Comparison of ENCODE assay signal across 8 mouse cellular contexts in the genomic region with DNA sequence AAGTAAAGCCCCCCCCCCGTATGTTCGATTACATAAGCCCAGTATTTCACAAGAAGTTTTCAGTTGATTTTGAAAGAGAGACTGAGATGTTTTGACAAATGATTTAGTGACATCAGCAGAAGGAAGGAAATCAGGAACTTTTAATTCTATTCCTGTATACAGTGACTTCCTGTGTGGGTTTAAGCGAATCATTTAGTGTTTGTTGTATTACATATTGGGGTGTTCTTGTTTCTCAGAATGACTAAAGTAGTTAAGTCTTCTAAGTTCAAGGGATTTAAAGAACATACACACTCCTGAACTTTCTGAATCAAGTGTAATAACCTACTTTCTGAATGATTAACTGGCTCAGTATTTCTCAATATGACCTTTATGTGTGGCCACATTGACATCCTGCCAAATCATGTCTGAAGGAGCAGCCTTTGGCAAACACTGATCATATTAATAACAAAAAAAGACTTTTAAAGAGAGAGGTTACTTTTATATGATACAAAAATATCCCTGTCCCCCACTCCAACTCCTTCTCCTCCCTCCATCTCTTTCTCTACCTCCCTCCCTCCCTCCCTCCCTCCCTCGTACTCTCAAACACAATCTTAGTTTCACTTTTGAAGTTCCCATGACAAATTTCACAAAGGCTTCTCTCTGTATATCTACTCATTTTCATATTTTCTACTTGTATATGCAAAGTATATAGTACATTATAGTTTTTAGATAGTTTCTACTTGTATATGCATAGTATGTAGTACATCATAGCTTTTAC.
DNase-seq lines count a peak whose midpoint lies in the region; ATAC-seq and TF ChIP-seq lines count a peak whose summit lies in the region.
"Had no signal": no experiment of that assay in that cellular context is flagged by ENCODE, and none has a peak within 500 bp of the region (broad histone marks: within the 10 kb centered on the region; RNA-seq: fewer than 3 reads in every experiment).

No protein-coding gene starts in this region.

- DNase-seq in thymus, postnatal 0 days (ENCODE audit: low spot score), result peak; percentile 16
- DNase-seq in thymus, postnatal 10 days (ENCODE audit: low spot score in 2 of 2), result no peak
- peak; percentile 78 for DNase-seq in lung, postnatal 0 days (ENCODE audit: low spot score)
- DNase-seq in forebrain, embryonic 14.5 days (ENCODE audit: low spot score), result no peak
- DNase-seq in cerebellum, adult 2 months, result no peak
- no peak for DNase-seq in thymus, adult 2 months

- no peaks in the 10 kb centered on the region for H3K36me3 ChIP-seq in lung, postnatal 0 days (ENCODE audit: insufficient read depth, low read length)
- H3K36me3 ChIP-seq in forebrain, embryonic 14.5 days (ENCODE audit: control insufficient read depth, insufficient read depth, low read length), result no peaks in the 10 kb centered on the region
- no peaks in the 10 kb centered on the region for H3K36me3 ChIP-seq in thymus, adult 2 months (ENCODE audit: control insufficient read depth, insufficient read depth, low read length)
- H3K36me3 ChIP-seq: hindbrain, embryonic 10.5 days had no signal

- H3K4me1 ChIP-seq in lung, postnatal 0 days (ENCODE audit: insufficient read depth, low read depth, low read length), result peaks cover 4% of the 10 kb centered on the region; the same call in 1 of the 2 replicates
- no peaks in the 10 kb centered on the region for H3K4me1 ChIP-seq in forebrain, embryonic 14.5 days (ENCODE audit: control insufficient read depth, insufficient read depth, low read length)
- no peaks in the 10 kb centered on the region for H3K4me1 ChIP-seq in cerebellum, adult 2 months (ENCODE audit: control insufficient read depth, insufficient read depth, low read length)
- peaks cover 2% of the 10 kb centered on the region for H3K4me1 ChIP-seq in thymus, adult 2 months (replicated peaks; ENCODE audit: control insufficient read depth, insufficient read depth, low read length)
- H3K4me1 ChIP-seq: hindbrain, embryonic 10.5 days had no signal

- H3K27me3 ChIP-seq in lung, postnatal 0 days (replicated peaks; ENCODE audit: insufficient read depth, low read length), result no peaks in the 10 kb centered on the region
- no peaks in the 10 kb centered on the region for H3K27me3 ChIP-seq in forebrain, embryonic 14.5 days (replicated peaks; ENCODE audit: control insufficient read depth, insufficient read depth, low read length)
- no peaks in the 10 kb centered on the region for H3K27me3 ChIP-seq in cerebellum, adult 2 months (ENCODE audit: control insufficient read depth, insufficient read depth, low read length)
- H3K27me3 ChIP-seq in thymus, adult 2 months (ENCODE audit: control insufficient read depth, insufficient read depth, low read length), result no peaks in the 10 kb centered on the region

- TF ChIP-seq CTCF in lung, postnatal 0 days (IDR thresholded peaks at IDR 0.05), result no peak
- no peak for TF ChIP-seq CTCF in cerebellum, adult 2 months (IDR thresholded peaks at IDR 0.05; ENCODE audit: borderline replicate concordance, insufficient read depth, low read depth, low read length)
- no peak for TF ChIP-seq CTCF in thymus, adult 2 months (IDR thresholded peaks at IDR 0.05; ENCODE audit: borderline replicate concordance, control insufficient read depth, extremely low read depth, insufficient read depth, low read length, poor library complexity)

- 6% methylated on average over 4 of the region's 4 CpGs for WGBS in lung, postnatal 0 days
- WGBS in forebrain, embryonic 14.5 days, result 92% methylated on average over 4 of the region's 4 CpGs
- WGBS in cerebellum, adult 2 months, result 77% methylated on average over 4 of the region's 4 CpGs
- 2% methylated on average over 4 of the region's 4 CpGs for WGBS in thymus, adult 2 months

- no peaks in the 10 kb centered on the region for H3K9me3 ChIP-seq in lung, postnatal 0 days (ENCODE audit: low read length)
- no peaks in the 10 kb centered on the region for H3K9me3 ChIP-seq in forebrain, embryonic 14.5 days (replicated peaks; ENCODE audit: control insufficient read depth, low read length)
- H3K9me3 ChIP-seq: hindbrain, embryonic 10.5 days had no signal

- H3K4me2 ChIP-seq in lung, postnatal 0 days (replicated peaks; ENCODE audit: low read depth, low read length), result peak overlapping the region; percentile 47
- H3K4me2 ChIP-seq in forebrain, embryonic 14.5 days (ENCODE audit: low read length), result no peak overlapping the region

- peak; percentile 37; the same call in 1 of the 2 replicates for TF ChIP-seq EP300 in lung, postnatal 0 days (IDR thresholded peaks at IDR 0.05)

- peak; percentile 91 for ATAC-seq in common myeloid progenitor, adult 5-6 weeks (replicated peaks; ENCODE audit: low read depth, poor library complexity, severe bottlenecking)
- ATAC-seq in lung, postnatal 0 days, result peak; percentile 77
- no peak for ATAC-seq in forebrain, embryonic 14.5 days

- H3K4me3 ChIP-seq in lung, postnatal 0 days (ENCODE audit: low read depth, low read length), result peak overlapping the region; percentile 20
- no peak overlapping the region for H3K4me3 ChIP-seq in forebrain, embryonic 14.5 days (ENCODE audit: low read depth, low read length)
- H3K4me3 ChIP-seq in cerebellum, adult 2 months (replicated peaks; ENCODE audit: insufficient read depth, low read depth, low read length), result no peak overlapping the region
- no peak overlapping the region for H3K4me3 ChIP-seq in thymus, adult 2 months (ENCODE audit: control insufficient read depth, insufficient read depth, low read length)
- H3K4me3 ChIP-seq: hindbrain, embryonic 10.5 days had no signal

- TF ChIP-seq POLR2A in cerebellum, adult 2 months (IDR thresholded peaks at IDR 0.05; ENCODE audit: borderline replicate concordance, insufficient read depth, low read length), result no peak
- no peak for TF ChIP-seq POLR2A in thymus, adult 2 months (IDR thresholded peaks at IDR 0.05; ENCODE audit: control insufficient read depth, extremely low read depth, insufficient read depth, low read length, poor library complexity)

- peak overlapping the region; percentile 47 for H3K27ac ChIP-seq in lung, postnatal 0 days (ENCODE audit: low read length)
- no peak overlapping the region for H3K27ac ChIP-seq in forebrain, embryonic 14.5 days (ENCODE audit: low read depth, low read length)
- H3K27ac ChIP-seq in cerebellum, adult 2 months (ENCODE audit: insufficient read depth, low read length), result no peak overlapping the region
- no peak overlapping the region for H3K27ac ChIP-seq in thymus, adult 2 months (ENCODE audit: control insufficient read depth, insufficient read depth, low read length)
- H3K27ac ChIP-seq: hindbrain, embryonic 10.5 days had no signal

- H3K9ac ChIP-seq in lung, postnatal 0 days (replicated peaks; ENCODE audit: low read depth), result no peak overlapping the region
- no peak overlapping the region for H3K9ac ChIP-seq in forebrain, embryonic 14.5 days (ENCODE audit: low read length)

Comparison
In these comparisons a context has a peak if more than half of its experiments do, and no peak if none do; other contexts are left out.
1. DNase-seq: peak in thymus, postnatal 0 days (single experiment) and lung, postnatal 0 days (single experiment); none in thymus, postnatal 10 days (0 of 2), forebrain, embryonic 14.5 days (single experiment), cerebellum, adult 2 months (0 of 2) and thymus, adult 2 months (single experiment).